Mouse (Mus musculus): ENCODE results near the gene Gpr75.

GRCm38 (mm10) chr11:30838793-30839192 is 46.4 kb upstream of the Gpr75 start:
- TF ChIP-seq POLR2A (IDR thresholded peaks at IDR 0.05; ENCODE audit: borderline replicate concordance, extremely low read depth, insufficient read depth, insufficient read length, poor library complexity, severe bottlenecking) (no peak), CTCF (IDR thresholded peaks at IDR 0.05; ENCODE audit: borderline replicate concordance, extremely low read depth, insufficient read depth, insufficient read length) (no peak)
